ENCODE assay signal across 15 mouse cellular contexts in the genomic region with DNA sequence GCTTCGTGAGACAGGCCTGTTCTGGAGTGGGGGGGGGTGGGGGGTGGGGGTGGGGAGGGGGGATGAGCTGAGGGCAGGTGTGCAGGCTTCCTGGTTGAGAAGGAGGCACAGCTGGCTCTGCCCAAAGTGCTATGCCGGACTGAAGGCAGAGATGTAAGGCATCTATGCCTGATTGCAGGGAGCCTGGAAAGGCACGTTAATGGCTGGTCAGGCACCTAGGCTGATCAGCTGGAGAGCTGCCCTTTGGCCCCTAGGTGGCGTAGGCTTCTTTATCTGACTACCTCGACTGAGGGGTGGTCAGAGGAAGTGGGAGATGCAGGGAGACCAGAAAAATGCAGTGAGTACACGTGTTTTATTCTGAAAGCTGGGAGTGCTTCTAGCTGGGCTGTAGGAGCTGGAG. TPM values are rescaled to one million over a fixed set of nuclear protein-coding genes. Genes with fewer than 3 reads are reported as not detected.
DNase-seq lines count a peak whose midpoint lies in the region; ATAC-seq and TF ChIP-seq lines count a peak whose summit lies in the region.
"Had no signal": no experiment of that assay in that cellular context is flagged by ENCODE, and none has a peak within 500 bp of the region (broad histone marks: within the 10 kb centered on the region; RNA-seq: fewer than 3 reads in every experiment).

No protein-coding gene starts in this region.

- ATAC-seq in cerebellum, adult (ENCODE audit: insufficient number of reproducible peaks, low FRiP score, low TSS enrichment): peak; percentile 52; the same call in 1 of the 2 replicates
- no peak for ATAC-seq in kidney, postnatal 0 days (replicated peaks; ENCODE audit: low FRiP score, low read depth)
- ATAC-seq: forebrain, embryonic 14.5 days had no signal

- no peak overlapping the region for H3K4me3 ChIP-seq in kidney, postnatal 0 days (replicated peaks; ENCODE audit: low read depth, low read length)
- H3K4me3 ChIP-seq: embryonic facial prominence, embryonic 15.5 days had no signal

- no peaks in the 10 kb centered on the region for H3K9me3 ChIP-seq in kidney, postnatal 0 days (replicated peaks; ENCODE audit: low read length)
- H3K9me3 ChIP-seq: embryonic facial prominence, embryonic 15.5 days had no signal

- no peak for DNase-seq in cerebellum, adult 11 months
- DNase-seq in kidney, postnatal 0 days (ENCODE audit: low spot score): no peak
- no peak for DNase-seq in kidney, adult 8-10 months
- peak; percentile 17 for DNase-seq in thymus, postnatal 4 days
- no peak for DNase-seq in thymus, postnatal 36 days
- DNase-seq in heart, adult 9 months (ENCODE audit: low spot score in 2 of 2): no peak
- DNase-seq in spleen, adult 18-20 months: no peak
- DNase-seq: adrenal gland, postnatal 25 days; gastrocnemius, postnatal 25 days; kidney, postnatal 36 days; lung, postnatal 10 days; right cerebral cortex, postnatal 14 days had no signal

- peak; percentile 31; the same call in 1 of the 2 replicates for TF ChIP-seq CTCF in kidney, postnatal 0 days (IDR thresholded peaks at IDR 0.05; ENCODE audit: low read depth)

- H3K27ac ChIP-seq in kidney, postnatal 0 days: no peak overlapping the region
- H3K27ac ChIP-seq: embryonic facial prominence, embryonic 15.5 days had no signal

- 25% methylated on average over 6 of the region's 6 CpGs for WGBS in kidney, postnatal 0 days

- no peaks in the 10 kb centered on the region for H3K36me3 ChIP-seq in kidney, postnatal 0 days (ENCODE audit: insufficient read depth, low read length)
- H3K36me3 ChIP-seq: embryonic facial prominence, embryonic 15.5 days had no signal

- H3K9ac ChIP-seq in kidney, postnatal 0 days (ENCODE audit: low read depth, low read length): no peak overlapping the region
- H3K9ac ChIP-seq: embryonic facial prominence, embryonic 15.5 days had no signal

- no peaks in the 10 kb centered on the region for H3K4me1 ChIP-seq in kidney, postnatal 0 days (replicated peaks; ENCODE audit: insufficient read depth, low read length)

- no peak overlapping the region for H3K4me2 ChIP-seq in kidney, postnatal 0 days (ENCODE audit: low read length)
- H3K4me2 ChIP-seq: embryonic facial prominence, embryonic 15.5 days had no signal

- no peaks in the 10 kb centered on the region for H3K27me3 ChIP-seq in kidney, postnatal 0 days (ENCODE audit: insufficient read depth, low read length)

RNA-seq across cellular contexts. Expression of a gene that starts 34.1 kb away (rescaled TPM):
- 0.45 and 0.58 TPM in 2 replicates for polyA plus RNA-seq in kidney, postnatal 0 days (2015; fragmentation: Nextera tagmentation; extraction: Ambion mirVana)
